Mouse (Mus musculus) layer of hippocampus, adult 8-10 months (tissue): ENCODE data around the gene Dlx2. TPM values are rescaled to one million over a fixed set of nuclear protein-coding genes. Genes with fewer than 3 reads are reported as not detected.

ENCODE experiments used
- DNase-seq, 2 experiments: peaks; one replicate each; pipeline ENCODE4 v3.0.0; 2022; ENCODE audit warnings: low spot score in 2 of 2
- total RNA-seq, 4 experiments: library from RNA; stranded (reverse); gene quantifications; 2 replicates each; pipeline ENCODE4 v1.2.4; 2022

The Dlx2 gene
- total RNA-seq: 1 to 10 TPM; 3.6 to 4.9 (median 4.7) TPM

DNA sequence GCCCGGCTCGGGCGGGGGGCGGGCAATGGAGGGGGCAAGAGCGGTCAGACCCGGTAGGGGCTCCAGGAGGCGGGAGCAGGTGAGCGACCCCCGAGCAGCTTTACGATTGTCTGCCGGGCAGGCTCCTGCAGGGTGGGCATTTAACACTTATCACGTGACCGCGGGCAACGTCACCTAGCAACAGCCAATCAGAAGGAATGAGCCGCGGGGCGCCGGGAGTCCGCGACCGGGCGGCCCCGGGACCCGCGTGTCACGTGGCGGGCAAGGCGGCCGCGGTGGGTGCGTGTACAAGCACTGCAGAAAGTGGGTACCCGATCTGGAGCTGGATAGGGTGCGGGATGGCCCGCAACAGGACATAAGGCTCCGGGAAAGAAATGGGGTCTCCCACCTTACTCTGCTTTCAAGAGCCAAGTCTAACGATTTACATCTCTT is at the start of gene Dlx2:
TSS of gene Dlx2 (minus strand) at position 115 of the 432 bp plus-strand sequence.
- no peak for DNase-seq

DNA sequence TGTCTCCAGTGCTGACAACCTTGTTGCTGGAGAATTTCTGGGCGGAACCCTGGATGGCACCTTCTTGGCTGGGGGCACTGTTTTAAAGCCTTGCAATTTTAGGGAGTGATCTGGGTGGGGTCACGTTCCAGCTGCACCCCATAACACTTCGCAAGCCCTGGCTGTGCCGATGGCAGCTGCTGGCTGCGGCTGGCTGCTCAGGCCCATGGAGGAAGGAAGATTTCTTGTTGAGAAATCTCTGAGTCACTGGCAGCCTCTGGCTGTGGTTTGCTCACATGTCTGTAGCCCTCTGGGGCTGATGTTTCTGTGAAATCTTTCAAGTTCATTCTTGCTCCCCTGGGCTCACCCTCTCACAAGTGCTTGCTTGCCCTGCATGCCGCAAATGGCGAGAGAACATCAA is 47.9 kb upstream of the Dlx2 start:
- no peak for DNase-seq

- DNase-seq: no peak
Observed at GRCm38 (mm10) chr2:71589114-71589513, 42.6 kb upstream of the Dlx2 start.

DNA sequence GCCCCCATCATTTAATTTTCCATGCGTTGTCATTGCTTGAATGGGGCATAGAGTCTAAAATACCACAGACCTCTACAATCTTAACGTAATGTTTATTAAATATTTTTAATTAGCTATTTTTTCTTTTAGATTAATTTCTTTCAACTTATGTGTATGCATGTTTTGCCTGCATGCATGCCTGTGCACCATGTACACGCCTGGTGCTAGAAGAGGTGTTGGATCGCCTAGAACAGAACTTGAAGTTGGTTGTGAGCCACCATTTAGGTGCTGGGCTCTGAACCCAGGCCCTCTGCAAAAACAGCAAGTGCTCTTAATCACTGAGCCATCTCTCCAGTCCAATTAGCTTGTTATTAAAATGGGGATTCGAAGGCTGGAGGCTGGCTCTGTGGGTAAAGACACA is 34.9 kb upstream of the Dlx2 start:
- no peak for DNase-seq

- peak in 1 of 2 experiments; percentile 26 for DNase-seq
Observed at GRCm38 (mm10) chr2:71580632-71581466, 34.3 kb upstream of the Dlx2 start.

DNA sequence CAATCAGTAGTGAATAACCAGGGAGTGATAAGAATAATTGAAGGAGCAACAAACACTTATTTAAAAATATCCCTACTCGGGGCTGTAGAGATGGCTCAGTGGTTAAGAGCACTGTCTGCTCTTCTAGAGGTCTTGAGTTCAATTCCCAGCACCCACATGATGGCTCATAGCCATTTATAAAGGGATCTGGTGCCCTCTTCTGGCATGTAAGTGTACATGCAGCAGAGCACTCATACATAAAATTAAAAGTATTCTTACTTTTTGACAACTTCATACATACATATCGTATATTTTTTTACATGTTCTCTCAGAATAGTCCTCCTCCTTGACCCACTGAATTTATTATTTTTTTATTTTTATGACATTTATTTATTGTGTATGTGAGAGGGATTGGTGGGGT is 30.5 kb upstream of the Dlx2 start:
- DNase-seq: no peak

GRCm38 (mm10) chr2:71573736-71574135 is 27.2 kb upstream of the Dlx2 start:
- no peak for DNase-seq

- DNase-seq: no peak
Observed at GRCm38 (mm10) chr2:71566466-71566865, 19.9 kb upstream of the Dlx2 start.

DNA sequence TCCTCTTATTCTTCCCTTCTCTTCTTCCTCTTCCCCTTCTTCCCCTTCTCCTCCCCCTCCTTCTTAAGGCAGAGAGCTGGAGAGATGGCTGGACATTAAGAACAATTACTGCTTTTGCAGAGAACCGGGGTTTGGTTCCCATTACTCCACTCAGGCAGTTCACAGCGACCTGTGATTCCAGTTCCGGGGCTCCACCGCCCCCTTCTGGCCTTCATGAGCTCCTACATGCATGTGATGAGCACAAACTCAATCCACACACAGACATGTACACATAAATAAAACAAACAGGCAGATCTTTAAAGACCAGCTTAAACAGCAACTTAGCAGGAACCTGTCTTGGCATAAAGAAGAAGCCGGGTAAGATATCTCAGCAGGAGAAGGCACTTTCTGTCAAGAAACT is 9.5 kb upstream of the Dlx2 start:
- DNase-seq: no peak

DNA sequence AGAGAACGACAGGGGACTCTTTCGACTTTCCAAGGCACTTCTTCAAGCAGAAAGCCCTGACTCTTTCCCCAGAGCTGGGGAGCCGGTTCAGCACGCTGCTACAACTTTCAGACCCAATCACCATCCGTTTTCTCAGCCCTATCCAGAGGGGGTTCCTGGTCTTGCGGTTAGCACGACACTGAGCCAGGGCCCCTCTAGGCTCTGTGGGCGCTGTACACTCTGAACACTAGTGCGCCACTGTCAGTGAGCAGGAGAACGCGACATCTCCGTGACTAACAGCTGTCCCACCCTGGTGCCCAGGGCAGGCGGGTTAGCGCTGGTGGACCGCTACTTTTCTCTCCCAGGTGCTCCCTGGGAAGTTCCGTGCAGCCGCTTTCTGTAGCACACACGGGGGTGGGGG is 5.2 kb upstream of the Dlx2 start:
- DNase-seq: no peak

- DNase-seq: no peak
Observed at GRCm38 (mm10) chr2:71550330-71550729, 3.8 kb upstream of the Dlx2 start.

DNA sequence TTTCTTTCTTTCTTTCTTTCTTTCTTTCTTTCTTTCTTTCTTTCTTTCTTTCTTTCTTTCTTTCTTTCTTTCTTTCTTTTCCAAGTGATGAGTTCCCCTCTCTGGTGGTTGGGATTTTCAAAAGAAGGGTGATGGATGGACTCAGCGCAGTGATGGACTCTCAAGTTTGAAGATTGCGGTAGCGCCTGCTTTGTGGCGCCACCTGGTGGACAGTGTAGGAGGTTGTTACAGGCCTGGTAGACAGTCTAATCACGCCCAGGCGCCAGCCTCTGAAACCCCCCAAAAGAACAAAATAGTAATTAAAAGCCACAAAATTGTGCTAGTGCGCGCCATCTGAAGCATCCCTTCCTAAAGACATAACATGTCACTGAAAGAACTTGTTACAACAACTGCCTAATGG is 1.3 kb upstream of the Dlx2 start:
- DNase-seq: no peak

DNA sequence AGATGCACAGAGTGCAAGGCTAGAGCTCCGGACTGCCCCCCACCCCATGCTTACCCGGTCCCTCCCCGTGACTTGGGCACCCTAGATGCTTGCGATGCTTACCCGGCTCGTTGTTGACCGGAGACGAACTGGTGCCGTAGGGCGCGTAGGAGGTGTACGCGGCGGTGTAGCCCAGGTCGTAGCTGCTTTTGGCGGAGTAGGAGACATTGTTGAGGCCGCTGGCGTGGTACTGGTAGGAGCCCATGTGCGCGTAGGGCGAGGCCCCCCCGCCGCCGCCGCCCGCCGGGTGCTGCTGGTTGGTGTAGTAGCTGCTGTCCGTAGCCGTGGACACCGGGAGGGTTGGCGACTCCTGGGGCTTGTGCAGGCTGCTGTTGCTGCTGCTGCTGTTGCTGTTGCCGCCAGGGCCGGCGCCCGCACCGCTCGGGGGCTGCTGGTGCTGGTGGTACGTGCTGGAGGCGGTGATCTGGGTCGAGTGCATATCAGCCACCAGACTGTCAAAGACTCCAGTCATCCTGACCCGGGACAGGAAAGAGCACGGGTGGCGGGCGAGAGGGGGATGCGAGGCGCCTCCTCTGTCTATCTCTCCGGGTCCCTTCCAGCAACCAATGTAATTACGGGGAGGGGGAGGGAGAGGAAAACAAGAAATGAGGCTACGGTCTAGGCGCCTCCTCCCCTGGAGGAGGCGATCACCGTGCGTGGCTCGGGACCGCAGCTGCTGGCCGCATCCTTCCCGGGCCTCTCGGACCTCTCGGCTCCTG is 493 bp downstream of the Dlx2 start:
- no peak for DNase-seq

GRCm38 (mm10) chr2:71545401-71545881 is 1.1 kb downstream of the Dlx2 start:
- no peak for DNase-seq

GRCm38 (mm10) chr2:71544391-71545285 is 1.9 kb downstream of the Dlx2 start:
- no peak for DNase-seq

- no peak for DNase-seq
Observed at GRCm38 (mm10) chr2:71543948-71544347, 2.6 kb downstream of the Dlx2 start.

- DNase-seq: no peak
Observed at GRCm38 (mm10) chr2:71543531-71543930, 3.0 kb downstream of the Dlx2 start.

- DNase-seq: no peak
Observed at GRCm38 (mm10) chr2:71542816-71543301, 3.7 kb downstream of the Dlx2 start.

GRCm38 (mm10) chr2:71542227-71542815 is 4.2 kb downstream of the Dlx2 start:
- DNase-seq: no peak

- no peak for DNase-seq
Observed at GRCm38 (mm10) chr2:71541418-71542226, 4.9 kb downstream of the Dlx2 start.
